Mouse (Mus musculus): ENCODE measurements around the gene Exoc6b.
A peak's percentile ranks its signal among the peaks of the same experiment; 100 is the strongest.
"Not testable (repeated sequence)": the region's sequence is repeated elsewhere in the genome, so short reads cannot be mapped to it uniquely, and the experiment has no call there.

Exoc6b gene

GRCm38 (mm10) chr6:85069023-85069985 is at the start of gene Exoc6b:
Exoc6b (minus strand) TSS chr6:85069513.
- peak; percentile 84 for DNase-seq (ENCODE audit: low spot score)

- DNase-seq (ENCODE audit: low spot score), result peak; percentile 84
These were observed 48.5 kb upstream of the Exoc6b start for GRCm38 (mm10) chr6:85117545-85118511.

GRCm38 (mm10) chr6:85105033-85105615 is 35.8 kb upstream of the Exoc6b start:
- DNase-seq (ENCODE audit: low spot score), result no peak

GRCm38 (mm10) chr6:85103321-85103720 is 34.0 kb upstream of the Exoc6b start:
- DNase-seq (ENCODE audit: low spot score), result no peak

GRCm38 (mm10) chr6:85096441-85096840 is 27.1 kb upstream of the Exoc6b start:
- DNase-seq (ENCODE audit: low spot score), result no peak

- DNase-seq (ENCODE audit: low spot score), result no peak
These were observed 18.1 kb upstream of the Exoc6b start for GRCm38 (mm10) chr6:85087425-85087824.

- no peak for DNase-seq (ENCODE audit: low spot score)
These were observed 17.3 kb upstream of the Exoc6b start for GRCm38 (mm10) chr6:85086645-85087044.

GRCm38 (mm10) chr6:85076179-85076720 is 6.9 kb upstream of the Exoc6b start:
- DNase-seq (ENCODE audit: low spot score), result not testable (repeated sequence)

- DNase-seq (ENCODE audit: low spot score), result peak; percentile 12
These were observed 5.7 kb upstream of the Exoc6b start for GRCm38 (mm10) chr6:85074996-85075395.

GRCm38 (mm10) chr6:85068322-85069022 is 841 bp downstream of the Exoc6b start:
- peak; percentile 32 for DNase-seq (ENCODE audit: low spot score)

GRCm38 (mm10) chr6:85057641-85058040 is 11.7 kb downstream of the Exoc6b start:
- DNase-seq (ENCODE audit: low spot score), result no peak

GRCm38 (mm10) chr6:85051109-85051508 is 18.2 kb downstream of the Exoc6b start:
- no peak for DNase-seq (ENCODE audit: low spot score)

GRCm38 (mm10) chr6:85046531-85046930 is 22.8 kb downstream of the Exoc6b start:
- no peak for DNase-seq (ENCODE audit: low spot score)

GRCm38 (mm10) chr6:85044621-85045152 is 24.6 kb downstream of the Exoc6b start:
- peak; percentile 27 for DNase-seq (ENCODE audit: low spot score)

- peak; percentile 86 for DNase-seq (ENCODE audit: low spot score)
These were observed 31.6 kb downstream of the Exoc6b start for GRCm38 (mm10) chr6:85037677-85038076.

GRCm38 (mm10) chr6:85029671-85030070 is 39.6 kb downstream of the Exoc6b start:
- peak; percentile 52 for DNase-seq (ENCODE audit: low spot score)

GRCm38 (mm10) chr6:85024403-85024802 is 44.9 kb downstream of the Exoc6b start:
- no peak for DNase-seq (ENCODE audit: low spot score)

- peak; percentile 36 for DNase-seq (ENCODE audit: low spot score)
These were observed 52.3 kb downstream of the Exoc6b start for GRCm38 (mm10) chr6:85017011-85017410.

- DNase-seq (ENCODE audit: low spot score), result no peak
These were observed 55.4 kb downstream of the Exoc6b start for GRCm38 (mm10) chr6:85013906-85014305.

GRCm38 (mm10) chr6:85010397-85010796 is 58.9 kb downstream of the Exoc6b start:
- peak; percentile 28 for DNase-seq (ENCODE audit: low spot score)

- no peak for DNase-seq (ENCODE audit: low spot score)
These were observed 73.9 kb downstream of the Exoc6b start for GRCm38 (mm10) chr6:84995418-84995817.

All from embryo, embryonic 10.5 days (tissue).